Mouse (Mus musculus) liver, embryonic 14.5 days (tissue): ENCODE results near the gene Bcl2l1. TPM values are rescaled to one million over a fixed set of nuclear protein-coding genes. Genes with fewer than 3 reads are reported as not detected.

ENCODE experiments used
- ATAC-seq: fragments of 200-750 bp; cut with Nextera tagmentation; 2 replicates; pipeline ENCODE4 v1.8.0; 2017; ENCODE audit warnings: moderate number of reproducible peaks, mild to moderate bottlenecking, moderate library complexity; ENCODE audit not compliant: insufficient read depth
- DNase-seq, 3 experiments: peaks; one replicate each; pipeline ENCODE4 v3.0.0-alpha.2; 2012 to 2013; ENCODE audit warnings: low read depth in 3 of 3, low spot score in 3 of 3
- H3K27ac ChIP-seq: fragments of 300-500 bp; sonication (generic); 2 replicates; pipeline ENCODE4 v1.5.1; 2014; ENCODE audit warnings: moderate library complexity, mild to moderate bottlenecking, control low read depth, inconsistent platforms
- H3K27me3 ChIP-seq: fragments of 300-500 bp; sonication (generic); 2 replicates; pipeline ENCODE4 v1.6.1; 2014; ENCODE audit warnings: mild to moderate bottlenecking, low read length, moderate library complexity; ENCODE audit not compliant: control insufficient read depth, insufficient read depth
- H3K36me3 ChIP-seq: fragments of 300-500 bp; sonication (generic); replicated peaks from 2 replicates; pipeline ENCODE4 v1.6.1; 2014; ENCODE audit warnings: low read depth; ENCODE audit not compliant: control insufficient read depth, insufficient read depth
- H3K4me1 ChIP-seq, 2 experiments: fragments of 200-500 bp in 1 of 2; fragments of 300-500 bp in 1 of 2; sonication (generic) in 1 of 2; replicated peaks; 2 replicates each; pipeline ENCODE4 v1.6.1; 2012 to 2014; ENCODE audit warnings: antibody characterized with exemption in 1 of 2, inconsistent platforms in 1 of 2, low read length in 1 of 2; ENCODE audit not compliant: control insufficient read depth in 2 of 2, insufficient read depth in 2 of 2
- H3K4me2 ChIP-seq: fragments of 300-500 bp; sonication (generic); 2 replicates; pipeline ENCODE4 v1.6.1; 2014; ENCODE audit warnings: low read depth, mild to moderate bottlenecking, control low read depth, moderate library complexity
- H3K4me3 ChIP-seq, 2 experiments: fragments of 200-500 bp in 1 of 2; fragments of 300-500 bp in 1 of 2; sonication (generic) in 1 of 2; 2 replicates each; pipeline ENCODE4 v1.5.1; 2012 to 2014; ENCODE audit warnings: low read depth in 2 of 2, low read length in 2 of 2, mild to moderate bottlenecking in 2 of 2, control low read depth in 1 of 2, inconsistent platforms in 1 of 2, moderate library complexity in 1 of 2; ENCODE audit not compliant: insufficient read depth in 1 of 2
- H3K9ac ChIP-seq: fragments of 300-500 bp; sonication (generic); replicated peaks from 2 replicates; pipeline ENCODE4 v1.6.1; 2014; ENCODE audit warnings: mild to moderate bottlenecking, control low read depth, moderate library complexity
- H3K9me3 ChIP-seq: fragments of 300-500 bp; sonication (generic); 2 replicates; pipeline ENCODE4 v1.6.1; 2016; ENCODE audit warnings: low read length, mixed read lengths; ENCODE audit not compliant: control insufficient read depth
- CTCF ChIP-seq: IDR thresholded peaks from 2 replicates; pipeline ENCODE4 v1.5.1; 2016; ENCODE audit warnings: antibody characterized with exemption, low read depth, control low read depth
- EP300 ChIP-seq: IDR thresholded peaks from 2 replicates; pipeline ENCODE4 v1.6.1; 2016; ENCODE audit warnings: antibody characterized with exemption, low read depth
- WGBS: fragments of 180-500 bp; shearing (Covaris S2); extraction: QIAGEN DNeasy Blood & Tissue Kit; methylation state at CpG from one replicate; pipeline ENCODE4 v1.1.7; 2014; ENCODE audit not compliant: insufficient replicate concordance; 5-methylcytosine and 5-hydroxymethylcytosine counted together
- polyA plus RNA-seq, 2 experiments: library from polyadenylated mRNA; depleted of rRNA in 1 of 2; stranded (reverse) in 1 of 2; unstranded in 1 of 2; fragments of >200 nt; fragmentation: Nextera tagmentation in 1 of 2; extraction: Ambion mirVana in 1 of 2; gene quantifications; 2 replicates each; pipeline versions ENCODE4 v1.2.1 to v1.2.3; 2012 to 2014

Gene Bcl2l1
- polyA plus RNA-seq, 2 experiments = 72.2 to 172 TPM

DNA sequence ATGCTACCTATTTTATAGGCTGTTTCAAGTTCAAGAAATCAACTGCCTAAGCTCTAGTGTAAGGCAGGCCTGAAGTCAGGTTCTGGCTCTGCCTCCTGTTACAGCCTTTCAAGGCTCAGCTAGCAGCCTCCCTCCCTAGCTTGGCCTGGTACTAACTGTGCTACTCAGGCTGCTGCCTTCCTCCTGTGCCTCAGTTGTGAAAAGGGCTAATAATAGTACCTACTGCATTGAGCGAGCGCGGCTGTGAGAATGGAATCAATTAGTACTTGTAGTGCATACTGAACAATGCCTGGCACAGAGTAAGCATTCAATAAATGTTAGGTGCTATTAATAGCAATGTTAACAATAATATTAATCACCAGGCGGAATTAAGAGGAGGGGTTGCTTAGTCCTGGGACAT lies 11.6 kb downstream of the Bcl2l1 start:
- ATAC-seq (no peak), DNase-seq (no peak)
- no peak overlapping the region; the same call in 1 of the 2 replicates for H3K9ac ChIP-seq
- H3K4me2 ChIP-seq = peak overlapping the region; percentile 34; the same call in 1 of the 2 replicates
- no peaks in the 10 kb centered on the region for H3K9me3 ChIP-seq
- peaks cover 56% of the 10 kb centered on the region for H3K36me3 ChIP-seq
- peaks cover 62 to 80% of the 10 kb centered on the region in 2 experiments for H3K4me1 ChIP-seq
- no peaks in the 10 kb centered on the region for H3K27me3 ChIP-seq
- no peak overlapping the region for H3K4me3 ChIP-seq
- H3K27ac ChIP-seq = peak overlapping the region; percentile 100
- TF ChIP-seq CTCF = no peak
- TF ChIP-seq EP300 = no peak
- WGBS = 85% methylated on average over 4 of the region's 4 CpGs

DNA sequence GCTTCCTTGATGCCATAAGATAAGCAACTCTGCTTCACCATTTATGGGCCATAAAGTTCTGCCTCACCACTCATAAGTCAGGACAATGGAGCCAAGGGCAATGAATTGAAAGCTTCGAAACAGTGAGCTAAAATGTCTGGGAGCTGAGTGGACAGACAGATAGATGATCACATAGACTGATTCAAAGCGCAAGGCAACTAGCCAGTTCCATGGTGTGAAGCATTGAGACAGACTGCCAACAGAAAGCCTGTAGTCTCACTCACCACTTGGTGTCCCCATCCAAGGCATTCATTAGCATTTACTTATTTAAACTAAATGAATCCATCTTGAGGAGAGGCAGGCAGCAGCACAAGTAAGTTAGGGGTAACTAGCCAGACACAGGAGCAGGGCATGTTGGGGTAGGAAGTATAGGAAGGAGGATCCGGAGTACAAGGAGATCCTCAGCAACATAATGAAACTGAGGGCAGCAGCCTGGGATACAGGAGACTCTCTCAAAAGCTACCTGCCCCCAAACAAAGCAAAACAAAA lies 12.4 kb downstream of the Bcl2l1 start:
- H3K4me2 ChIP-seq = peak overlapping the region; percentile 65
- H3K4me3 ChIP-seq = no peak overlapping the region
- DNase-seq (no peak), ATAC-seq (no peak)
- 97% methylated on average over 3 of the region's 3 CpGs for WGBS
- H3K9me3 ChIP-seq = no peaks in the 10 kb centered on the region
- H3K27ac ChIP-seq = peak overlapping the region; percentile 100
- H3K9ac ChIP-seq = no peak overlapping the region; the same call in none of the 2 replicates
- TF ChIP-seq CTCF (no peak), EP300 (no peak)
- no peaks in the 10 kb centered on the region for H3K27me3 ChIP-seq
- H3K36me3 ChIP-seq = peaks cover 53% of the 10 kb centered on the region
- H3K4me1 ChIP-seq = peaks cover 61 to 79% of the 10 kb centered on the region in 2 experiments

DNA sequence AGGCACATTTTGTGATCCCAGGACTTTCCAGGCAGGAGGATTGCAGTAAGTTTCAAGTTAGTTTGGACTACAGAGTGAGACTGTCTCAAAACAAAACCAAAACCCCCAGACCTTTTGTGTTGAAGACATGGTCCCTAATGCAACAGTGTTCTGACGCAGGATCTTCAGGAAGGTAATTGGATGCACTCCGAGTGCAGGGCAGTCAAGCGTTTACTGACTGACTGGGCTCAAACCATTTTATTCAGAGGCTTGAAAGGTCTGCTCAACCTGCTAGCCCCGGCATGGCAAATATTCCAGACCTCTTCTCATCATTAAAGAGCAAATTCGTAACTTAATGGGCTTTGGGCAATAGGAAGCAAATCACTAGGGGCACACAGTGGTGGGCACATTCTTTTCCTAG lies 12.8 kb downstream of the Bcl2l1 start:
- peaks cover 61 to 79% of the 10 kb centered on the region in 2 experiments for H3K4me1 ChIP-seq
- ATAC-seq = no peak
- H3K4me2 ChIP-seq = peak overlapping the region; percentile 65
- peak overlapping the region; percentile 100 for H3K27ac ChIP-seq
- no peak for TF ChIP-seq EP300
- TF ChIP-seq CTCF = no peak
- DNase-seq = no peak
- H3K36me3 ChIP-seq = peaks cover 48% of the 10 kb centered on the region
- no peaks in the 10 kb centered on the region for H3K9me3 ChIP-seq
- 88% methylated on average over 5 of the region's 5 CpGs for WGBS
- H3K4me3 ChIP-seq = no peak overlapping the region
- no peak overlapping the region; the same call in 1 of the 2 replicates for H3K9ac ChIP-seq
- H3K27me3 ChIP-seq = no peaks in the 10 kb centered on the region

DNA sequence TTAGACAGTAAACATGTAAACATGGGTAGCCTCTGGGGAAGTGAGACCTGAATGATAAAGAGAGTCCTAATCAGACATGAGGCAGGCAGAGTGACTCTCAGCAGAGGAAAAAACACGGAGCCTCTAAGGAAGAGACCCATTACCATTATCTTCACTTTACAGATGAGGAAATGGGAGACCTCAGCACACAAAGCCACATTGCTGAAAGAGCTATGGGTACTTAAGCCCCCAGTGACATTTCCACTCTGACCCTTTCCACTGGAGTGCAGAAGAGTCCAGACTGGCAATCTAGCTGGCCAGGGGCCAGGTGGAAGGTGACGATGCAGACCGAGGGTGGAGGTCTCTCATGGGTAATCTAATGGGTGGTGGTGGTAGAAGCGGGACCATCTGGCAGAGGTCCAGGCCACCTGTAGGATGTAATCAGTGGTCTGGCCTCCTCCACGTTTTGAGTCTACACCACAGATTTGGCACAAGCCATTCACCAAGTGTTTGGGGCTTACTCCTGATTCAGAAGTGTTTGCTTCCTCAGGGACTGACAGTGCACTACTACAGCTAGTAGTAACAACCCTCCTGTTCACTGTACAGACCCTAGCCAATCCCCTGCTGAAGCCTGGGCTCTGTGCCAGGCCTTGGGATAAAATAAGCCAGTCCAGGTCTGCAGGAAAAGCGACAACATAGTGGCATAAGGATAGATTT lies 13.8 kb downstream of the Bcl2l1 start:
- H3K4me1 ChIP-seq = peaks cover 71 to 86% of the 10 kb centered on the region in 2 experiments
- H3K36me3 ChIP-seq = peaks cover 45% of the 10 kb centered on the region
- TF ChIP-seq CTCF (no peak), EP300 (peak; percentile 89)
- no peaks in the 10 kb centered on the region for H3K9me3 ChIP-seq
- WGBS = 17% methylated on average over 6 of the region's 6 CpGs
- H3K4me2 ChIP-seq = peak overlapping the region; percentile 65
- DNase-seq (peak; percentile 69 to 74 (median 72)), ATAC-seq (peak; percentile 73)
- H3K9ac ChIP-seq = peak overlapping the region; percentile 78
- H3K27ac ChIP-seq = peak overlapping the region; percentile 100
- no peaks in the 10 kb centered on the region for H3K27me3 ChIP-seq
- peak overlapping the region; percentile 29 to 31 for H3K4me3 ChIP-seq

DNA sequence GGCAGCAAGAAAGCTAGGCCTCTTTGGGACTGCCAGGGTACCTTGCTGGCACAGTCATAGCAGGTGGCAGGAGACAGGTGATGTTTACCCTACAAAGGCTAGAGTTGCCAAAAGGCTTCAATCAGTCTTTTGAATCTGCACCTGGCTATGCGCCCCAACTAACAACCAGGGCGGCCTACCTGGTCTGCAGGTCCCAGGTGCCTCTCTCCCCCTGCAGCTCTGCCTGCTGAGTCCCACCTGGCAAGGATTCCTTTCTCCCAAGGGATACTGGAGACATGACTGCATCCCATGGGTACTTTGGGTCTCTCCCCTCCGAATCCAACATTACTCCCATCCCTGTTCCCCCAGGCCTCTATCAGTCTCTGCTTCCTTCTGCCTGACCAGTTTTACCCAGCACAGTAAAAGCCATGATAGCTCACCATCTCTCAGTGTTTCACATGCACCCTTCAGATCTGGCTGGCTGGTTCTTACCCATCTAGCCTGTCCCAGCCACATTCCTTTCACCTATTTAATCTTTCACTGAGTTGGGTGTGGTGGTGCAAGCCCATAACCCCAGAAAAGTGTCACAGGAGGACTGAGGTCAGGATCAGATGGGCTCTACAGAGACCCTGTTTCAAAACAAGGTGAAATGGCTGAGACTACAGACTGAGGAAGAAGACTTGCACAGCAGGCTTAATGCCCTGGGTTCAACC lies 14.7 kb downstream of the Bcl2l1 start:
- Histone ChIP-seq H3K27me3 (no peaks in the 10 kb centered on the region), H3K9ac (peak overlapping the region; percentile 78), H3K4me3 (peak overlapping the region; percentile 9 to 31), H3K4me2 (peak overlapping the region; percentile 65), H3K4me1 (peaks cover 80 to 87% of the 10 kb centered on the region in 2 experiments), H3K27ac (peak overlapping the region; percentile 100), H3K9me3 (no peaks in the 10 kb centered on the region), H3K36me3 (peaks cover 36% of the 10 kb centered on the region)
- no peak for DNase-seq
- ATAC-seq = no peak
- 87% methylated on average over 3 of the region's 3 CpGs for WGBS
- TF ChIP-seq CTCF (no peak), EP300 (no peak)
